Mouse (Mus musculus): ENCODE data around the gene Tmem144.

- no peak for TF ChIP-seq NELFE (IDR thresholded peaks at IDR 0.05; ENCODE audit: low read depth, low read length)
- no peak for TF ChIP-seq POLR2A (IDR thresholded peaks at IDR 0.05; ENCODE audit: low read depth, low read length)
- TF ChIP-seq CTCF (conservative IDR thresholded peaks at IDR 0.05 in 1 of 2, IDR thresholded peaks at IDR 0.05 in 1 of 2; ENCODE audit: low read depth in 2 of 2, low read length in 2 of 2), result no peak
- TF ChIP-seq MYC (IDR thresholded peaks at IDR 0.05; ENCODE audit: low read depth, low read length), result no peak
- TF ChIP-seq CHD2 (IDR thresholded peaks at IDR 0.05; ENCODE audit: low read length), result no peak
- TF ChIP-seq MEF2A (IDR thresholded peaks at IDR 0.05; ENCODE audit: borderline replicate concordance, low read depth, low read length), result no peak
- TF ChIP-seq ELF1 (IDR thresholded peaks at IDR 0.05; ENCODE audit: low read depth, low read length), result no peak
- TF ChIP-seq MAX (IDR thresholded peaks at IDR 0.05; ENCODE audit: low read length), result no peak
- TF ChIP-seq USF1 (IDR thresholded peaks at IDR 0.05; ENCODE audit: low read depth, low read length), result no peak
- no peak for TF ChIP-seq EP300 (IDR thresholded peaks at IDR 0.05; ENCODE audit: low read length)
- TF ChIP-seq ZNF384 (IDR thresholded peaks at IDR 0.05; ENCODE audit: low read depth, low read length), result no peak
- TF ChIP-seq JUN (IDR thresholded peaks at IDR 0.05; ENCODE audit: insufficient read depth, low read depth, low read length), result no peak
- no peak for TF ChIP-seq CHD1 (IDR thresholded peaks at IDR 0.05; ENCODE audit: low read depth, low read length)
- no peak for TF ChIP-seq GABPA (IDR thresholded peaks at IDR 0.05; ENCODE audit: insufficient replicate concordance, low read depth, low read length)
Observed at GRCm38 (mm10) chr3:79825067-79825780, 27.3 kb downstream of the Tmem144 start.
